Mouse (Mus musculus) C2C12 (cell line): ENCODE measurements around the gene Ets1.
A peak's percentile ranks its signal among the peaks of the same experiment; 100 is the strongest.

Experiments used
- CTCF ChIP-seq: IDR thresholded peaks from one replicate; pipeline ENCODE4 v1.5.1; 2011; ENCODE audit not compliant: control insufficient read depth, insufficient read depth, insufficient read length
- MAX ChIP-seq: IDR thresholded peaks from one replicate; pipeline ENCODE4 v1.6.1; 2011; ENCODE audit warnings: mild to moderate bottlenecking, control low read depth
- MYOG ChIP-seq: IDR thresholded peaks from one replicate; pipeline ENCODE4 v1.6.1; 2011; ENCODE audit not compliant: control insufficient read depth, insufficient read length; ENCODE audit errors: extremely low read depth

DNA sequence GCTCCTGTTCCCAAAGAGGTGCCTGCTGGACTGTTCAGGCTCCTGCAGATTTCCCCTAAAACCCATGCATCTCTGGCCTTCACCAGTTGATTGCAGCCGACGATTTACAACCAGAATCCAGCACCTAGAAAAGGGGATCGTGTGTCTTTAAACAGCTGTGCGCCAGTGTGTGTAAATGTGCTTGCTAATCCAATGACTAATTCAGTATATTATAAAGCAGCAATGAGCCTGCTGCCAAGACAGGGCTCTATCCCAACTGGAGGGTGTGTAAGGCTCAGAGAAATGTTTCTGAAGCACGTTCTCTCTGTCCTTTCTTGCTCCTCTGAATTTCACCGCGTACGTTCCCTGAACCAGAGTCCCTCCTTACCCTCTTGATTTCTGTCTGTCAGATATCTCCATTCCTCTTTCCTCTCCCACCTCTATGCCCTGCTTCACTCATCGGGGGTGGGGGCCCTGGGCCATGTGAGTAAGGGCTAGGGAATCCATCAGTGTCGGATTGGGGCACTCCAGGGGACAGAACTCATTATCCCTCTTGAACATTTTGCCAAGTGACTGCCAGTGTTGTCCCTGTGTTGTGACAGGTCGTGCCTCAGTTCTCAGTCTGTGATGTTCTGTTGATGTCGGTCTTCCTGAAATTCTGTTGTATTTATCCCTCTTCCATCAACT lies 75.1 kb downstream of the Ets1 start:
- no peak for TF ChIP-seq CTCF
- TF ChIP-seq MYOG, result no peak
- peak; percentile 54 for TF ChIP-seq MAX
